Mouse (Mus musculus) heart, adult 18-20 months (tissue): ENCODE measurements around the gene Lrrc4c. TPM values are rescaled to one million over a fixed set of nuclear protein-coding genes. Genes with fewer than 3 reads are reported as not detected.

ENCODE experiments used
- DNase-seq, 2 experiments: peaks; one replicate each; pipeline ENCODE4 v3.0.0; 2021 to 2022; ENCODE audit warnings: mixed read lengths in 1 of 2
- total RNA-seq, 2 experiments: library from RNA; stranded (reverse); gene quantifications; 2 replicates each; pipeline ENCODE4 v1.2.3; 2021

Gene Lrrc4c
- total RNA-seq, 2 experiments from 2014 or later = 0.12 to 0.28 TPM

GRCm38 (mm10) chr2:96853797-96854196 is 535.8 kb downstream of the Lrrc4c start:
- no peak for DNase-seq

GRCm38 (mm10) chr2:96876062-96876461 is 558.1 kb downstream of the Lrrc4c start:
- DNase-seq = no peak

GRCm38 (mm10) chr2:96949531-96949930 is 631.6 kb downstream of the Lrrc4c start:
- DNase-seq = no peak

- DNase-seq = no peak
Measured at GRCm38 (mm10) chr2:96999521-96999920, 681.6 kb downstream of the Lrrc4c start.

GRCm38 (mm10) chr2:97018319-97018718 is 700.4 kb downstream of the Lrrc4c start:
- DNase-seq = no peak

- DNase-seq = no peak
Measured at GRCm38 (mm10) chr2:97026991-97027390, 709.0 kb downstream of the Lrrc4c start.

GRCm38 (mm10) chr2:97027585-97027984 is 709.6 kb downstream of the Lrrc4c start:
- no peak for DNase-seq

GRCm38 (mm10) chr2:97036401-97036800 is 718.4 kb downstream of the Lrrc4c start:
- DNase-seq = no peak

GRCm38 (mm10) chr2:97037024-97037814 is 719.2 kb downstream of the Lrrc4c start:
- DNase-seq = no peak

GRCm38 (mm10) chr2:97044016-97044415 is 726.0 kb downstream of the Lrrc4c start:
- no peak for DNase-seq

GRCm38 (mm10) chr2:97045628-97046027 is 727.7 kb downstream of the Lrrc4c start:
- no peak for DNase-seq

- DNase-seq = no peak
Measured at GRCm38 (mm10) chr2:97080156-97080555, 762.2 kb downstream of the Lrrc4c start.

GRCm38 (mm10) chr2:97097965-97098364 is 780.0 kb downstream of the Lrrc4c start:
- no peak for DNase-seq

GRCm38 (mm10) chr2:97103398-97104162 is 785.6 kb downstream of the Lrrc4c start:
- no peak for DNase-seq

- DNase-seq = no peak
Measured at GRCm38 (mm10) chr2:97124246-97124645, 806.3 kb downstream of the Lrrc4c start.

GRCm38 (mm10) chr2:97138454-97138853 is 820.5 kb downstream of the Lrrc4c start:
- DNase-seq = no peak

- DNase-seq = no peak
Measured at GRCm38 (mm10) chr2:97151626-97152194, 833.7 kb downstream of the Lrrc4c start.

- no peak for DNase-seq
Measured at GRCm38 (mm10) chr2:97165745-97166144, 847.8 kb downstream of the Lrrc4c start.

GRCm38 (mm10) chr2:97178399-97178798 is 860.4 kb downstream of the Lrrc4c start:
- no peak for DNase-seq

- DNase-seq = no peak
Measured at GRCm38 (mm10) chr2:97196968-97197606, 879.1 kb downstream of the Lrrc4c start.

- peak; percentile 65 to 82 for DNase-seq
Measured at GRCm38 (mm10) chr2:97232966-97233365, 915.0 kb downstream of the Lrrc4c start.

GRCm38 (mm10) chr2:97234074-97234473 is 916.1 kb downstream of the Lrrc4c start:
- no peak for DNase-seq

GRCm38 (mm10) chr2:97274651-97275050 is 956.7 kb downstream of the Lrrc4c start:
- DNase-seq = no peak
